Mouse (Mus musculus) heart, adult 18-20 months (tissue): ENCODE measurements around the gene Pabpc1l. TPM values are rescaled to one million over a fixed set of nuclear protein-coding genes. Genes with fewer than 3 reads are reported as not detected.

ENCODE experiments used
- DNase-seq, 2 experiments: peaks; one replicate each; pipeline ENCODE4 v3.0.0; 2021 to 2022; ENCODE audit warnings: mixed read lengths in 1 of 2
- long read RNA-seq, 2 experiments: library from polyadenylated mRNA; stranded (forward); transcript quantifications; one replicate each; pipeline ENCODE4 v2.0.0; 2021
- total RNA-seq, 2 experiments: library from RNA; stranded (reverse); gene quantifications; 2 replicates each; pipeline ENCODE4 v1.2.3; 2021

Gene Pabpc1l
- under 1 TPM; 0.57 to 0.62 TPM for total RNA-seq
- long read RNA-seq, experiment 1, partial matches to known transcripts: 0 of 1 reads
- long read RNA-seq, experiment 1, other reads (novel, unspliced or antisense): 0 of 1 reads
- long read RNA-seq, experiment 2: 0 reads

DNA sequence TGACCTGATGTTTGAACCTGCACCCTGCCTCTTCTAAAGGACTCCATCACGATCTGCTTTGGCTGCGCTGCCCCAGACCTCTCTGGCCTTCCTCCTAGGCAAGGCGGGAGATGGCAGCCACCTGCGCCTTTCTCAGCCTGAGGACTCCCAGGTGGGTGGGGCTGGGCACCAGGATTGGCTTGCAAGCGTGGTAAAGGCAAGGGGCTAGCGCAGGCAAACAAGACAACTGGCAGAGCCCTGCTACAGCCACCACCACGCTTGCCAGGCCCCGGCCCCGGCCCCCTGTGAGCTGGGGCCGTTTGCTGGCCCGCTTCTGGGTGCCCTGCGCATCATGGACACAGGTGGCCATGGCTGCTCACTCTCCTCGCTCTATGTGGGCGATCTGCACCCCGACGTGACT, at the start of gene Pabpc1l:
Pabpc1l (plus strand) TSS at position 301 of the 400 bp plus-strand sequence.
- no peak for DNase-seq

DNA sequence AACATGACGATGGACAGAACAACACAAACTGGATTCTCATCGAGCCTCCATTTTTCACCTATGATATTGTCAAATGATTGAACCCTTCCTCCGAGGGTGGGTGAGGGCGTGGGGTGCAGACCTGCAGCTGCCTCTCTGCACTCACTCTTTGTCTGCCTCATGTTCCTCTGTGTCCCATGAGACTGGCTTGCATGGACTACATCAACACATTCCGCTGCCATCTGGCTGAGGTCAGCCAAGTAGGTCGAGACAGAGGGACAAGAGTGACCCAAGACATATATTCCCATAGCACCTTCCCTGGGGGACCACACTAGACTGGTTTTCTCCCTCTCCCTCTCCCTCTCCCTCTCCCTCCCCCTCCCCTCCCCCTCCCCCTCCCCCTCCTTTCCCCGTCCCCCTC, 48.8 kb upstream of the Pabpc1l start:
- peak; percentile 21 to 51 for DNase-seq

DNA sequence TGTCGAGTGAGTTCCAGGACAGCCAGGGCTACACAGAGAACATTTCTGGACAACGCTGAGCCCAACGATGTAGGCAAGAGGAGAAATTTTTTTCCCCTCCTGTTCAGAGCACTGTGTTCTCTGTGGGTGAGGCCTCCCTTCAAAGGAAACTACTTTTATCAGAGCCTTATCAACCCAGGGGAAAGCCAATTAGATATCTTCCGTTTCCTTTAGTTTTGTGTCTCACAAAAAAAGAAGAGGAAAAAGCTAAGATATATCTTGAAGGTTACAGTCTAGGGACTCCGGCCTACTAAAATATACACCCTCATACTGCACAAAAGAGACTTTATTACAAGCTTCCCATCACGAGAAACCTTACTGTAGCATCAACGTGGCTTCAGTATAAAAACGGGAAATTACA, 38.0 kb upstream of the Pabpc1l start:
- no peak for DNase-seq

DNA sequence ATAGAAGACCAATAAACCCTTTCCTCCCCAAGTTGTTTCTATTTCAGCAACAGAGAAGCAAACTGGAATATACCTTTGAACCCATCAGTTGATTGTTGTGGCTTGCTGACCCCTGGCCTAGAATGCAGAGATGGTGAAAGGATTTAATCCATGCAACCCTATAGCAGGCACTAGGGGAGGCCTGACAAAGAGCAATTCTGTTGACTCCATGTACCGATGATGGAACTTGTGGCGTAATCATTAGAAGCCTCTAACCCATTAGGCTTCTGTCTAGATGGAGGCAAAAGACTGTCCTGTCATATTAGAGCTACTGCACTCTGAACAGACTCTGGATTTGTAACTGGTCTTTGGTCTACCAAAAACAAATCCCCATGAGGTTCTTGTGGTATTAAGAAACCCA, 32.4 kb upstream of the Pabpc1l start:
- DNase-seq: no peak

DNA sequence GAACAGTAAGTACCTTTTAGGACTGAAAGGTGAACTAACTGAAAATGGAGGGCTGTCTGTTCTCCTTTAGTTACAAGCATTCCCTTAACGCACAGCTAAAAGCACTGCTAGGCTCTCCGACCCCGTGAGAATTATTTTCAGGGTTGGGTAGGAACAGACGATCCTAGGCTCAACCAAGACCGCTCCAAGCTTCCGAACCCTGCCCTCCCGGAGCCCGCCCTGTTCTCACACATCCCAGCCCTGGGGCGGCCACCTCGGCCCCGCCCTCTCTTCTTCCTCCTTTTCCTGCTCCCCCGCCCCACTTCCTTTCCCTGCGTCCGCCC, 30.6 kb upstream of the Pabpc1l start, which contains the start of gene Ywhab:
Ywhab (plus strand) TSS at position 307 of the 323 bp plus-strand sequence.
- DNase-seq: peak in 1 of 2 experiments; percentile 94

DNA sequence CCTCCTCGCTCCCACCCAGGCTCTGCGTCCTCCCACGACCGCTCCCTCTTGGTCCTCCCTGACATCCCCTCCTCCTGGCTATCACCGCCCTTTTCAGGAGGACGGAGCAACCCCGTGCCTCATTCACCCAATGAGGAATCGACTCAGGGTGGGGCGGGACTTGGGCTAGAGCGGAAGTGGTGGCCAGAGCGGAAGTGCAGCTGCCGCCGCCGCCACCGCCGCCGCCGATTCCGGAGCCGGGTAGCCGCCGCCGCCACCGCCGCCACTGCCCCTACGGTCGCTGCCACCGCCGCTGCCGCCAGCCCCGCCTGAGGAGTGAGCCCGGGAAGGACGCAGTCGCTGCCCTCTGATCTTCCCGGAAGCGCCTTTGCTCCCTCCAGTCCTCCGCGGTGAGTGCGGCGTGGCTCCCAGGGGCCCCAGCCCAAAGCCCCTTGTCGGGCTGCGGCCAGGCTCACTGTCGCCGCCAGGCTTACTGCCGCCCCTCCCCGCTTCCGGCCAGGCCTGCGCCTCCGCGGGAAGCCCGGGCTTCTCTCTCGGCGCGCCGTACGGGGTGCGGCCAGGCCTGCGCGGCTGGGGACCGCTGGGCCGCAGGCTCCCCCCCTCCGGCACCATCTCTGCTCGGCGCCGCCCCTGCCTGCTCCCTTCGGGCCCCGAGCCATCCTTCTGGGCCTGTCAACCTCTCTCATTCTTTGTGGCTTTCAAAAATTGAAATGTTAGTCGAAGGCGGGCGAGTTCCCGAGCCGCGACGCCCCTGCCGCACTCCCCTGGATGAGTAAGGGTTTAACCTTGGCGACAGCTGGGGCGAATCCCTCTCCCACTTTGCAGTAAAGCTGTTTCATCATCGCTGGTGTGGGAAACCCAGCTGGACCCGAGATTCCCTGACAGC, 30.0 kb upstream of the Pabpc1l start:
- DNase-seq: peak; percentile 66 to 98

DNA sequence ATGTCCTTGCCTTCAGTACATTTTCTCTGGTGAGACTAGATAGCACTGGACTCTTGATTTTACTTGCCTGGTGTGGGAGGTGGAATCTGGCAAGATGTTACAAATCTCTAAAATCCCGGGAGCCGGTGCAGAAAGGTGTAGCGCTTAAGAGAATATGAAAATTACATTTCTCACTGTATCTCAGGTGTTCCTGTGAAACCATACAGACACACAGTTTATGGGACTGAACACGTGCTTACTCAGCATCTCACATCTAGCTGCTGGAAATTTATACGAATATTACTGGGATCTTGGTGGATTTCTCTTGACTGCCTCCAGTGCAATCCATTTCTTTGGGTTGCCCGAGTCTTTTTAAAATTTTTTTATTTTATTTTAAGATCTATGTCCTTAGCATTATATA, 29.0 kb upstream of the Pabpc1l start:
- no peak for DNase-seq

DNA sequence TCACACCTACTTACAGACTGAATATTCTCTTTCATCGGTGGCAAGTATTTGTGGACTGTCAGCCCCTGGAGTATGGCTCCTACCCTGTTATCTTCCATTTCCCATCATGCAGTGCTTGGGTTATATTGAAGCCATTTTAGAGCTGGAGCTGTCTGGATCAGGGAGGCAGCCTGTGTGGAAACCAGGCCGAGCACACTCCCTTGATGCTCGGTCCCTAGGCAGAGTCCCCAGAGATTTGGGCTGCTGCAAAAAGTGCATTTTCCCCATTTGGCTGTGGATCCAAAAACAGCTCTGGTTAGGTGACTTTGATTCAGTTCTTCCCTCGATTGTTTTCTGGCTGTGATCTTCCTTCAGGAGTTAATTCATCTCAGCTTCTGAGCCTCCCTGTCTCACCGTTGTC, 28.4 kb upstream of the Pabpc1l start:
- peak in 1 of 2 experiments; percentile 14 for DNase-seq

DNA sequence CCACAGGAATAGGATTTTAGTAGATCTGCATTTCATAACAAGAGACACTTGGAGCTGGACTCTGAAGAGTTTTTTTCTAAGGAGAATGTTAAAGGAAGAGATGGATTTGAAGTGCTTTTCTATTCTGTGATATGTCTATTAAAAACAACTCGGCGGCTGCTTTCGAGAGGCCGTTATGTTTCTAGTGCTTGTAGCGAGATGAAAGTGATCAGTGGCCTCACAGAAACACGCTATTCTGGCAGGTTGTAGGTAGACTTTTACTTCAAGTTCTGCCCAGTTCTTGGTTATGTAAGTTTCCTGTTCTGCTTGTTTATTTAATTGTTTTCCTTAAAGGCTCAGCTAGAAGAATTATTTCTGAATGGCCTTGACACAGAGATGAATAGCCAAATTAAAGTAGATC, 26.3 kb upstream of the Pabpc1l start:
- no peak for DNase-seq

DNA sequence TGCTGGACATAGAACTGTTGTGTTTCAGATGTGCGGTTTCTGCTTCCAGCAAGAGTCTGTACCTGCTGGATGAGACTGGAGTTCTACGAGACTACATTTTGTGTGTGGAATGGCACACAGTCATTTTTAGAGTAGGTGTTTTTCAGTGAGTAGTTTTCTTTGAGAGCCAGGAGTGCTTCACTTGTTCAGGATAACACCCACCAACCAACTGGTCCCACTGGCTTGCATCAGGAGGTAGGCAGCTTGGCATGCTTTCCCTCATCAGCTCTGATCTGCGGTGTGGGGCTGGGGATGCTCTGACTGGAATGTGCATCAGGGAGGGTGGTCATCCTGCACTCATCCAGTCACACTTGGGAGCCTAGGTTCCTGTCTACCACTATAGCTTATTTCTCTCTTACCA, 22.6 kb upstream of the Pabpc1l start:
- no peak for DNase-seq

DNA sequence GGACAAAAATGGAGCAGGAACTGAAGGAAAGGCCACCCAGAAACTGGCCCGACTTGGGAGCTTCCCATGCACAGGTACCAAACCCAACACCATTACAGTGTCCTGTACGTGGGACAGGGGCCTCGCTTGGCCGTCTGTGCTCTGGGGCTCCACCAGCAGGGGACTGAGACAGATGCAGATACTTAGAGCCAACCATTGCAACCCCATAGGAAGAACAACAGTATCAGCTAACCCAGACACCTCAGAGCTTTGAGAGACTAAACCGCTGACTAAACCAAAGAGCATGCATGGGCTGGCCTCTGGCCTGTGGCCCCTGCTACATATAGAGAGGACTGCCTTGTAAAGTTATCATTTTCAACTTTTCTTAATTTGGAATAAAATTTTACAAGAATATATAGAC, 20.7 kb upstream of the Pabpc1l start:
- DNase-seq: no peak

DNA sequence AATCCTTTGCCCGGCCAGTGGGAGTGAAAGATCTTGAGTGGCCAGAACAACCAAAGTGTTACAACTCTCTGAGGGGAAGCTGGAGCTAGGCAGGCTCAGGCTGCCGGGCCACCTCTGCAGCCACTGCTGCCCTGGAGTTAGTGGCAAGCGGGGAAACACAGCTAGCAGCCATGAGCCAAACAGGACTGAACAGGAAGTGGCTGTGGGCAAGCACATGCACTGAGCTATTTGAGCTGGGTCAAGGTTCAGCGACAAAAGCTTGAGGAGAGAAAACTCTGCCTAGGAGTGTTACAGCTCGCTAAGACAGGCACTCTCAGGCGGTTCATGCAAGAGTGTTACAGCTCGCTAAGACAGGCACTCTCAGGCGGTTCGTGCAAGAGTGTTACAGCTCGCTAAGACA, 18.3 kb upstream of the Pabpc1l start:
- DNase-seq: peak; percentile 36 to 52

DNA sequence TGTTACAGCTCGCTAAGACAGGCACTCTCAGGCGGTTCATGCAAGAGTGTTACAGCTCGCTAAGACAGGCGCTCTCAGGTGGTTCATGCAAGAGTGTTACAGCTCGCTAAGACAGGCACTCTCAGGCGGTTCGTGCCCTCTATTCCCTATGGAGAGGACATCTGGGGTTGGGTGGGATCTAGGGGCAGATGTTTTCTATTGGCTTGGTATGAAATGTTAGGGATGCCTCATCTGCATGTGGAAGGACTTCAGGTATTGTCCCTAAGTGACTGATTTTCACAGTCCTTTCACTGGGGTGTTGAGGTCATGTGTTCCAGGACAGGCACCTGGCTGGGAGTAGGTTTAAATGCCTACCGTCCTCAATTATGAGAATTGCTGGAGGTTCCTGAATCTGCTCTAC, 17.7 kb upstream of the Pabpc1l start:
- DNase-seq: no peak

DNA sequence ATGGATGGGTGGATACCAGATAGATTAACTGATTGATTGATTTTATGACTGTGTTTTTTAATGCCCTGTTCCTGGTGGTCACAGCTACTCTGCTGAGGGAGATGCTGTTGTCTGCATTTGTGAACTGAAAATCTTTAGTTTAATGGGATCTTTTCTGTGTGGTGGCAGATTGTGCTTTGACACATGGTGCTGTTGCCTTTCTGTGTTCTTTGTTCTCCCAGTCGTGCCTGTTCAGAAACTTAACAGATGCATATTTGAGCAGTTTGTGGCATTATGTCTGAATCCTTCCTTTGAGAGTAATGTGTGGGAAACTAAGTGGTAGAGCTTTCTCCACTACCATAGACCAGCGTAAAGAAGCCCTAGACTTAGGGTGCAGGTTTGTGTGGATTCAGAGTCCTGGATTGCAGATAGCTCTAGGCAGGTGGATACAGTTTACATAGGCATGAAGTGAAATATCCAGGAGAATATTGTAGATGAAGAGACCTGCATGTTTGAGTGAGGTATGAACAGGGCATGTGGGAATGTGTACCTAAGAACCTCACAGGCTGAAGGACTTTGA, 17.2 kb upstream of the Pabpc1l start:
- no peak for DNase-seq

DNA sequence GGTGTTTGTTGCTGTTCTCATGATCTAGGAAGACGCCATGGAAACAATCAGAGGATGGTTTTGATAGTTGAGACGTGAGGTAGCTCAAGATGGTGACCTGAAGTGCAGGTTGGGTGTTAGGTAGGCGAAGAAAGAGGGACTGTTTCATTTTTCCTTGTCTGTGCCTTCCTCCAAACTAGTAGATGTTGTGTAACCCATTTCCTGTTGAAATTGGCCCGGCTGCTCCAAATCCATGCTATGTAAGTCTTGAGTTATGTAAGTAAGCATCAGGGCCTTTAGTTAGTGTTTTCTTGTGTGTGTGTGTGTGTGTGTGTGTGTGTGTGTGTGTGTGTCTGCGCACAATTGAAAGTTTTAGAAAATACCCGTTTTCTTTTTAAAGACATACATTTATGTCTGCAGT, 16.0 kb upstream of the Pabpc1l start:
- DNase-seq: peak; percentile 36 to 46

DNA sequence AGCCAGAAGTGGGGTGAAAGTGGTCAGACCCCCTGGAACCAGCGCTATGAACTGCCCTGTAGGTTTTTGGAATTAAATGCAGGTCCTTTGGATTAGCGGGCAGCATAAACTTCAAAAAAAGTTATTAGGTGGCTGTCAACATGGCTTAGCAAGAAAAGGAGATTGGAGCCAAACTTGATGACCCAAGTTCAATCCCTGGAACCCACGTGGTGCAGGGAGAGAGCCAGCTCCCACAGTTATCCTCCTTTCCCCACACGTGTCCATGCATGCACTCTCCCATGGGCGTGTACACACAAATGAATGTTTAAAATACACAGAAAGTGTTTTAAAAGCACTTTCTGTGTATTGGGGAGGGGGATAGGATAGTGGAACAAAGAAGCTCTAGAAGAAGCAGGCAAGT, 14.8 kb upstream of the Pabpc1l start:
- no peak for DNase-seq

DNA sequence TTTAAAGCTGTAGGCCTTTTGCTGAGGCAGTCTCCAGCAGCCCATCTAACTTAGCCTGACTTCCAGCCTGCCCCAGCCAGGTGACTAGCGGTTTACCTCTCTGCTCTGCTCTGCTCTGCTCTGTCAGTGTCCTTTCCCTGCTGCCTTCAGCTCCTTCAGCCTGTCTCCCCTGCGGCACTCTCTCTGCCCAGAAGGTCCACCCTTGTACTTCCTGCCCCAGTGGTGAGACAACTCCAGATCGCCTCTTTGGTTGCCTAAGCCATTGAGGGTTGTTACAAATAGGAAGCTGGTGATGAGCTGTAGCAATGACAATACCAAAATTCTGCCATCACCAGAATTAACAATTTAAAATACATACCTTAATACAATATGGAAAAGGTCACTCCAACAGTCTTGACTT, 14.3 kb upstream of the Pabpc1l start:
- DNase-seq: no peak

DNA sequence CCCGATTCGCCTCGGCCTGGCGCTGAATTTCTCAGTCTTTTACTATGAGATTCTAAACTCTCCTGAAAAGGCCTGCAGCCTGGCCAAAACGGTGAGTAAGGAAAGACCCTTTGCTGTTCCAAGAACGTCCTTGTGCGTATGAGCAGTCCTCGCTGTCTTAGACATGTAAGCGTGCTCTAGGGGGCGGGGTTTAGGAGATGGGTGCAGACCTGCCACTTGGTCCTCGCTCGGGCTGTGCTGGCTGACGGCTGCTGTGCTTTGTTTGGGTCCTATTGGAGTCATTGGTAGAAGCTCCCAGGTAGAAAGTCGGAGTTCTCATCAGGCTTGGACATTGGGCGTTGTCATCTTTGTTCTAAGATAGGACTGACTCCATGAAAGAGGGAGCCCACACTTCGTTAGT, 9.9 kb upstream of the Pabpc1l start:
- DNase-seq: no peak

DNA sequence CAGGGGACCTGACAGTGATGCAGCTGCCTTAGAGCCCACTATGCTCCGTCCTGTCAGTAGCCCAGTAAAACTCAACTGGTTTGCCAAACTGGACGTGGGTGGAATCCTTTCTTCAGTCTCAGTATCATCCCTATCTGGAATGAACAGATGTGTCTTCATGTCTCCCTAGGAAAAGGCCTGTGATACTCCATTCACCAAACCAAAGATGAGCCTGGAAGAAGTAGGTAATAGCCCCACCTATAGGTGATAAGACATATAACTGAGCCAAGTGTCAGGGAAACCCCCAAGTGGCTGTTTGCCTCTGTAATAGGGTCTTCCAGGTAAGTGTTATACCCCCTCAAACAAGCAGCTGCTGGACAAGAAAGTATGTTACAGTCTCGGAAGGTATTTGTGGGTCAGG, 6.3 kb upstream of the Pabpc1l start:
- DNase-seq: no peak

DNA sequence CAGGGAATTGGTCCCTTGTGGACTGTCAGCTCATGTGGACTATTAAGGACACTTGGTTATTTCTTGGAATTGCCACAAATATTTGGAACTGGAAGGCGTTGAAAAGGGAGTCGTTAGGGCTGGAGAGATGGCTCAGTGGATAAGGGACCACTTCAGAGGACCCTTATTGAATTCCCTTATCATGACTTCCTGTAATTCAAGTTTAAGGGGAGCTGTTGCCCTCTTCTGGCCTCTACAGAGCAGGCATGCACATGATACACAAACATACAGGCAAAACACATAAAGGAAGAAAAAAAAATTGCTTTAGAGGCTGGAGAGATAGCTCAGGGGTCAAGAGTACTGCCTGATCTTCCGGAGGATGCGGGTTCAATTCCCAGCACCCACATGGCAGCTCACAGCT, 5.3 kb upstream of the Pabpc1l start:
- no peak for DNase-seq

DNA sequence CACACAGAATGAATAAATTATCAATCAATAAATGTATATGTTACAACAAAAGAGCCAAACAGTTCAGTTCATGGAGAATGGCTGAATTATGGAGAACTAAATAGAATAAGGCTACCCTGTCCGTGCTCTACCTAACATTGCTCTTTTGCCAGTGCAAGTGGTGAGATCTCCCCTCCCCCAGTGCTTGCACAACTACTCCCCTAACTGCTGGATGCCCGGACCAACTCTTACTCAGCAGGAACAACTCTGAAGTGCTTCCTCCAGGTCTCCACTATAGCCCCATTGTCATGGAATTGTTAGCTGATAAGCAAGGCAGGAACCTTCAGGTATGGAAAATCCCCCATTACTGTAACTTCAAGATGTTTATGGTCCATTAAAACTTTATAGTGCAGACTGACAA, 3.1 kb upstream of the Pabpc1l start:
- no peak for DNase-seq

DNA sequence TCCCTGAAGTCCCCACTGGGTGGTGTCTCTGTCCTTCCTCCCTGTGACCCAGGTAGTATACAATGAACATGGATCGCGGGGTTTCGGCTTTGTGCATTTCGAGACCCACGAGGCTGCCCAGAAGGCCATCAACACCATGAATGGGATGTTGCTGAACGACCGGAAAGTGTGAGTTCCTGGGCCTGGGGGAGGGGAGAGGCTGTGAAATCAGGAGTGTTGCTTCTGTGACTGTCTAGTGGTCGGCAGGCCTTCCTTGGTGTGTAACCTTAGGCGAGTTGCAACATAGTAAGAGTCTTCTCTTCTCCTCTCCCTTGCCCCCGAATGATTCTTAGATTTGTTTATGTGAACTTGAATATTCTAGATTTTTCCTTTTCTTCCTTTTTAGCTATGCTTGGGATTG, 5.9 kb downstream of the Pabpc1l start:
- no peak for DNase-seq

DNA sequence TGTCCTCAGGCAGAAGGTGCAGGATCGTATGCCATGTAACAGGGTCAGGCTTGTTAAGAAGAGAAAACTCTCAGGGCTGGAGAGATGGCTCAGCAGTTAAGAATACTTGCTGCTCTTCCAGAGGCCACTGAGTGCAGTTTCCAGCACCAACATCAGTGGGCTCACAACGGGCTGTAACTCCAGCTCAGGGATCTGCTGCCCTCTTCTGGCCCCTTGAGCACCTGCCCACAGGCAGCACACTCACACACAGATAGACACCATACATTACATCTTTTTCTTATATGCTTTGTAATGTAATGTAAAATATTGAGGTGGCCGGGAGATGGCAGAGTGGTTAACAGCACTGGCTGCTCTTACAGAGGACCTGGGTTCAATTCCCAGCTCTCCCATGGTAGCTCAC, 7.7 kb downstream of the Pabpc1l start:
- DNase-seq: no peak

DNA sequence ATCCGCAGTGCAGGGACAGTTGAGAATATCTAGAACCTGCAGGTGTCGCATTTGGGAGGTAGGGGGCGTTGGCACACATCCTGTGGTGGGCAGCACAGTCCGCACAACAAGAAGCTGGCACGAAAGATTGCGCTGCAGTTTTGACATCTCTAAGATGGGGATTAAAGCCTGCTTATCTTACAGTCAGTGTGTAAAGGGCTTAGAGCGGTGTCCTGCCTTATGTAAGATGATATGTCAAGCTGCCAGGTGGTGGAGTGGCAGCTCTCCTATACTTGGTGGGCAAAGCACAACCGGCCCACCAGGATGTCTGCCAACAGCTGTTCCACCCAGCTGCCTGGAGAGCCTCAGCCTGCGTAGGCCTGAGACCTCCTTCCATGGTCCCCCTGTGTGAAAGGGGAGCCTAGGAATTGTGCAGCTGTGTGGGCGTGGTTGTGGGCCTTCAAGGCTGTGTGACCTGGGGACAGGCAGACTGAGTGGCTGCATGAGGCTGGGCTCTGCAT, 11.3 kb downstream of the Pabpc1l start:
- no peak for DNase-seq
